ENCODE assay signal across 14 mouse cellular contexts in the genomic region with DNA sequence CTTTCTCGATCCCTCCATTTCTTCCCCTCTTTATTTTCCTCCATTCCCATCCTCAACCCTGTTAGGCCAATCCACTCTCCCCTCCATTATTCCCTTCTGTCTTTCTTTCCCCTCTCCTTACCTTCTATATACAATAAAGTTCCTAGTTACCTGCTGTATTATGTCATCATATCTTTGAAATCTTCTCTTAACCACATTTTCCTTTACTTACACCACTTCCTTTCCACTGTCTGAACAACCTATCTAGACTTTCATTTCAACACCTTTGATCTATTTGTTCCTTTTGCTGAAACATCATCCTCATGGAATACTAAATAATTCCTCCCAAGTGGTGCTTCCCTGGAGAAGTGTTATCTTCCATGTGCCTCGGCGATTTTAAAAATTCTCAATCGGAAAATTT.
"Had no signal": no experiment of that assay in that cellular context is flagged by ENCODE, and none has a peak within 500 bp of the region (broad histone marks: within the 10 kb centered on the region; RNA-seq: fewer than 3 reads in every experiment).

No protein-coding gene starts in this region.

- DNase-seq: lung, adult 2 months; lung, postnatal 14 days; lung, postnatal 36 days; retina, postnatal 1 day; right cerebral cortex, adult 18-20 months; right cerebral cortex, postnatal 25 days; right cerebral cortex, postnatal 4 days; spleen, adult 18-20 months; thymus, adult 18-20 months; thymus, postnatal 14 days; thymus, postnatal 36 days had no signal

- ATAC-seq: lung, postnatal 0 days; midbrain, embryonic 13.5 days; midbrain, embryonic 15.5 days had no signal
